Mouse (Mus musculus) cortical plate, adult 2 months (tissue): ENCODE results near the gene Abt1.

ENCODE experiments used
- CTCF ChIP-seq: fragments of 200-500 bp; IDR thresholded peaks from 2 replicates; pipeline ENCODE4 v1.5.1; 2011; ENCODE audit warnings: mild to moderate bottlenecking, control low read depth, low read length; ENCODE audit not compliant: insufficient read depth; ENCODE audit errors: extremely low read depth
- POLR2A ChIP-seq: fragments of 200-500 bp; IDR thresholded peaks from 2 replicates; pipeline ENCODE4 v1.6.1; 2011; ENCODE audit warnings: mild to moderate bottlenecking, low read length, control low read depth; ENCODE audit not compliant: insufficient read depth; ENCODE audit errors: extremely low read depth

GRCm38 (mm10) chr13:23401683-23402527 is 21.8 kb downstream of the Abt1 start:
- TF ChIP-seq CTCF, result peak; percentile 67
- TF ChIP-seq POLR2A, result no peak
